Mouse (Mus musculus): ENCODE results near the gene Unc93a. TPM values are rescaled to one million over a fixed set of nuclear protein-coding genes. Genes with fewer than 3 reads are reported as not detected.

Gene Unc93a
- polyA plus RNA-seq, 1 experiment from 2014 or later = not detected

Other genes with a start within 250 kb of the Unc93a start
- 1.5 TPM in 2 replicates for gene Pnldc1, start 221.6 kb downstream of the Unc93a start, polyA plus RNA-seq (2016; fragmentation: Nextera tagmentation; extraction: Ambion mirVana)
- gene Tcp1, start 216.1 kb downstream of the Unc93a start, polyA plus RNA-seq (2016; fragmentation: Nextera tagmentation; extraction: Ambion mirVana) = 432 and 477 TPM in 2 replicates
- 136 and 148 TPM in 2 replicates for gene Mrpl18, start 215.5 kb downstream of the Unc93a start, polyA plus RNA-seq (2016; fragmentation: Nextera tagmentation; extraction: Ambion mirVana)
- gene Acat3, start 191.2 kb downstream of the Unc93a start, polyA plus RNA-seq (2016; fragmentation: Nextera tagmentation; extraction: Ambion mirVana) = 1.1 and 1.3 TPM in 2 replicates
- gene Acat2, start 171.1 kb downstream of the Unc93a start, polyA plus RNA-seq (2016; fragmentation: Nextera tagmentation; extraction: Ambion mirVana) = 352 and 367 TPM in 2 replicates
- gene Wtap, start 137.6 kb downstream of the Unc93a start, polyA plus RNA-seq (2016; fragmentation: Nextera tagmentation; extraction: Ambion mirVana) = 111 and 122 TPM in 2 replicates
- 102 and 108 TPM in 2 replicates for gene Sod2, start 125.0 kb downstream of the Unc93a start, polyA plus RNA-seq (2016; fragmentation: Nextera tagmentation; extraction: Ambion mirVana)
- not detected in 2 replicates for gene Gpr31b, start 79.5 kb downstream of the Unc93a start, polyA plus RNA-seq (2016; fragmentation: Nextera tagmentation; extraction: Ambion mirVana)
- 0.26 TPM in 1 of 2 replicates, not detected in the other for gene Tcp10b, start 70.7 kb downstream of the Unc93a start, polyA plus RNA-seq (2016; fragmentation: Nextera tagmentation; extraction: Ambion mirVana)
- not detected in 2 replicates for gene Smok2a, start 89.4 kb upstream of the Unc93a start, polyA plus RNA-seq (2016; fragmentation: Nextera tagmentation; extraction: Ambion mirVana)
- not detected in 2 replicates for gene Smok2b, start 98.4 kb upstream of the Unc93a start, polyA plus RNA-seq (2016; fragmentation: Nextera tagmentation; extraction: Ambion mirVana)
- not detected in 2 replicates for gene Tcp10c, start 222.8 kb upstream of the Unc93a start, polyA plus RNA-seq (2016; fragmentation: Nextera tagmentation; extraction: Ambion mirVana)